Mouse (Mus musculus): ENCODE results near the gene Tmem200a.

DNA sequence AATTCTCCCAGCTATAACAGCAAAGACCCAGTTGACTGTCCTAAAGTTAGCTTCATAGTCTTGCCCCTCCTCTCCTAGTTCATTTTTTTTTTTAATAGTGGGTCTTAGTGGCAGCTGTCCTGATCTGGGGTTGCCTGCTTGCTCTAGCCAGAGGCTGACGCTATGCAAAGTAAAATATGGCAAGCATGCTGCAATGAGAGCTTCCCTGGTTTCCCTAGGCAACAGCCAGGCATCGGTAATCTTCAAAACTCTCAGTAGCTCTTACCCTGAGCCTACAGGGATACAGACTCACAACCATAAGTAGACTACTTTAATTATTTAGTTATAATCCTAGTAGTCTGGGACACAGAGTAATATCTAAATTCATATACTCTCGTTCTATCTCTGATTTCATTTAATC is 202.0 kb downstream of the Tmem200a start:
- TF ChIP-seq EP300 (IDR thresholded peaks at IDR 0.05; ENCODE audit: insufficient read depth, low read depth, low read length) (no peak), POLR2A (IDR thresholded peaks at IDR 0.05; ENCODE audit: insufficient read depth, low read length) (no peak), CTCF (IDR thresholded peaks at IDR 0.05; ENCODE audit: low read depth, low read length) (no peak)
